Mouse (Mus musculus) heart, postnatal 25 days (tissue): ENCODE measurements around the gene Marcks. TPM values are rescaled to one million over a fixed set of nuclear protein-coding genes. Genes with fewer than 3 reads are reported as not detected.

Experiments
- DNase-seq: peaks from one replicate; pipeline ENCODE4 v3.0.0; 2022; ENCODE audit warnings: low spot score
- intact Hi-C: fragments of 180-260 bp; cut with DNase I; formaldehyde crosslinking; loops from one replicate; pipeline ENCODE4 v1.15.1; 2025
- total RNA-seq, 2 experiments: library from RNA; stranded (reverse); gene quantifications; 2 replicates each; pipeline ENCODE4 v1.2.3; 2021

Gene Marcks
- total RNA-seq, 2 experiments from 2014 or later: 47.8 to 49.3 TPM

- intact Hi-C loops: loop anchor here (2.0 to 5.0 kb wide), 10 partner anchors 65 to 1415 kb away; no protein-coding TSS in a partner anchor
- DNase-seq: peak; percentile 24
Measured at GRCm38 (mm10) chr10:37137531-37138310, 999 bp downstream of the Marcks start.

GRCm38 (mm10) chr10:37136981-37137518, 1.7 kb downstream of the Marcks start:
- DNase-seq: peak; percentile 83
- intact Hi-C loops: loop anchor here (2.0 to 5.0 kb wide), 10 partner anchors 64 to 1415 kb away; no protein-coding TSS in a partner anchor

GRCm38 (mm10) chr10:37135951-37136751, 2.6 kb downstream of the Marcks start:
- peak; percentile 31 for DNase-seq
- intact Hi-C loops: loop anchor here (2.0 to 5.0 kb wide), 11 partner anchors 57 to 1416 kb away; no protein-coding TSS in a partner anchor

- DNase-seq: no peak
- intact Hi-C loops: loop anchor here (2.0 kb wide), 1 partner anchor 55 kb away; no protein-coding TSS in a partner anchor
Measured at GRCm38 (mm10) chr10:37133876-37134708, 4.6 kb downstream of the Marcks start.

- DNase-seq: no peak
- intact Hi-C loops: no loop called here
Measured at GRCm38 (mm10) chr10:37132671-37133070, 6.0 kb downstream of the Marcks start.

GRCm38 (mm10) chr10:37129652-37130051, 9.1 kb downstream of the Marcks start:
- DNase-seq: no peak
- intact Hi-C loops: no loop called here

- DNase-seq: no peak
- intact Hi-C loops: no loop called here
Measured at GRCm38 (mm10) chr10:37115329-37115728, 23.4 kb downstream of the Marcks start.

GRCm38 (mm10) chr10:37112812-37113211, 25.9 kb downstream of the Marcks start:
- intact Hi-C loops: no loop called here

GRCm38 (mm10) chr10:37112362-37112761, 26.4 kb downstream of the Marcks start:
- intact Hi-C loops: no loop called here
- no peak for DNase-seq

More at GRCm38 (mm10) chr10:37112812-37113211, 25.9 kb downstream of the Marcks start:
- no peak for DNase-seq

- intact Hi-C loops: no loop called here
Measured at GRCm38 (mm10) chr10:37111432-37111831, 27.3 kb downstream of the Marcks start.

GRCm38 (mm10) chr10:37106871-37107627, 31.7 kb downstream of the Marcks start:
- no peak for DNase-seq
- intact Hi-C loops: no loop called here

More at GRCm38 (mm10) chr10:37111432-37111831, 27.3 kb downstream of the Marcks start:
- DNase-seq: no peak

GRCm38 (mm10) chr10:37106303-37106702, 32.4 kb downstream of the Marcks start:
- intact Hi-C loops: no loop called here
- DNase-seq: no peak

GRCm38 (mm10) chr10:37102227-37103080, 36.3 kb downstream of the Marcks start:
- no peak for DNase-seq
- intact Hi-C loops: no loop called here

- DNase-seq: no peak
- intact Hi-C loops: no loop called here
Measured at GRCm38 (mm10) chr10:37101733-37102132, 37.0 kb downstream of the Marcks start.

- intact Hi-C loops: no loop called here
- DNase-seq: no peak
Measured at GRCm38 (mm10) chr10:37096529-37096928, 42.2 kb downstream of the Marcks start.

- intact Hi-C loops: no loop called here
- DNase-seq: no peak
Measured at GRCm38 (mm10) chr10:37095803-37096202, 42.9 kb downstream of the Marcks start.

GRCm38 (mm10) chr10:37093306-37093705, 45.4 kb downstream of the Marcks start:
- DNase-seq: no peak

GRCm38 (mm10) chr10:37090411-37090810, 48.3 kb downstream of the Marcks start:
- DNase-seq: no peak
- intact Hi-C loops: no loop called here

More at GRCm38 (mm10) chr10:37093306-37093705, 45.4 kb downstream of the Marcks start:
- intact Hi-C loops: no loop called here
